Mouse (Mus musculus): Measurements from ENCODE around the gene Prrx1. TPM values are rescaled to one million over a fixed set of nuclear protein-coding genes. Genes with fewer than 3 reads are reported as not detected.

The Prrx1 gene
- polyA plus RNA-seq, 1 experiment = 1.9 TPM

DNA sequence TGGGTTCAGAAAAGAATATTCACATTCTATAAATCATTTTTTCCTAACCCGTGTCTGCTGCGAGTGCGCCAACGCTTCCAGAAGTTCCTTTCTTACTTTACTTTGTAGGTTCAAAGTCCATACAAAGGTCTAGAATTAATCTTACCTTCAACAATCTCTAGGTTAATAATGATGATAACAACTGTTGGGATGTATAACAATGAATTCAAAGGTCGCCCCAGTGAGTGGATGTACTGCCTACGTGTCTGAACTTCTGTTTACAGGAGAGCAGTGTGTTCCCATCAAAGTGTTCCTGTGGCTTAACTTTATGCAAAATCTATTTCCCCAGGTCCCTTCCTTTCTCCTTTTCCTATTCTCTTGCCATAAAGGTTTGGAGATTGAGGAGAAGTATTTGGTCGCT lies 24.4 kb downstream of the Prrx1 start:
- 93% methylated on average over 7 of the region's 7 CpGs for WGBS
- Histone ChIP-seq H3K27me3 (ENCODE audit: control insufficient read depth, insufficient read depth, low read length) (no peaks in the 10 kb centered on the region), H3K4me1 (replicated peaks; ENCODE audit: control insufficient read depth, insufficient read depth, low read length) (no peaks in the 10 kb centered on the region), H3K27ac (ENCODE audit: control insufficient read depth, insufficient read depth, low read length) (no peak overlapping the region), H3K4me3 (ENCODE audit: control insufficient read depth, insufficient read depth, low read length) (no peak overlapping the region), H3K36me3 (ENCODE audit: control insufficient read depth, insufficient read depth, low read length) (no peaks in the 10 kb centered on the region)
- no peak for DNase-seq
- TF ChIP-seq POLR2A (IDR thresholded peaks at IDR 0.05; ENCODE audit: control insufficient read depth, extremely low read depth, insufficient read depth, low read length, poor library complexity) (no peak), CTCF (IDR thresholded peaks at IDR 0.05; ENCODE audit: borderline replicate concordance, control insufficient read depth, extremely low read depth, insufficient read depth, low read length, poor library complexity) (no peak)

DNA sequence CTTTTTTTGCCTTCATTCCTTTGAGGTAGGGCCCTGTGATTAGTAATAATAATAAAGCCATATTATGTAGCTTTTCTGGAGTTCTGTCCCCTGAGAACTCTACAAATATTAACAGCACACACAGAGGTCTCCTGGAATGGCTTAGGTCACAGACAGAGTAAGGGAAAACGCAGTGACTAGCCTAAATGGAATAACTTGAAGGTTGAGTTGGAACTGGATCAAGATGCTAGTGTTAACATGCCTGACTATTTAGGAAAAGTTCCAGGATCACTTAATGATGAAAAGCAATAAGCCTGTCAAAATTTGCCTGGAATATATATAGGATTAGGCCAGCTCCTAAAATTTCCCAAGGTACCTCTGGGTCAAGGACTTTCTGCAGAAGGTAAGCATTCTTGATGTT lies 28.0 kb downstream of the Prrx1 start:
- Histone ChIP-seq H3K27me3 (ENCODE audit: control insufficient read depth, insufficient read depth, low read length) (no peaks in the 10 kb centered on the region), H3K4me3 (ENCODE audit: control insufficient read depth, insufficient read depth, low read length) (no peak overlapping the region), H3K4me1 (replicated peaks; ENCODE audit: control insufficient read depth, insufficient read depth, low read length) (no peaks in the 10 kb centered on the region), H3K27ac (ENCODE audit: control insufficient read depth, insufficient read depth, low read length) (no peak overlapping the region), H3K36me3 (ENCODE audit: control insufficient read depth, insufficient read depth, low read length) (no peaks in the 10 kb centered on the region)
- DNase-seq = no peak
- 81% methylated on average over 1 of the region's 1 CpGs for WGBS
- TF ChIP-seq POLR2A (IDR thresholded peaks at IDR 0.05; ENCODE audit: control insufficient read depth, extremely low read depth, insufficient read depth, low read length, poor library complexity) = no peak
- no peak for TF ChIP-seq CTCF (IDR thresholded peaks at IDR 0.05; ENCODE audit: borderline replicate concordance, control insufficient read depth, extremely low read depth, insufficient read depth, low read length, poor library complexity)

DNA sequence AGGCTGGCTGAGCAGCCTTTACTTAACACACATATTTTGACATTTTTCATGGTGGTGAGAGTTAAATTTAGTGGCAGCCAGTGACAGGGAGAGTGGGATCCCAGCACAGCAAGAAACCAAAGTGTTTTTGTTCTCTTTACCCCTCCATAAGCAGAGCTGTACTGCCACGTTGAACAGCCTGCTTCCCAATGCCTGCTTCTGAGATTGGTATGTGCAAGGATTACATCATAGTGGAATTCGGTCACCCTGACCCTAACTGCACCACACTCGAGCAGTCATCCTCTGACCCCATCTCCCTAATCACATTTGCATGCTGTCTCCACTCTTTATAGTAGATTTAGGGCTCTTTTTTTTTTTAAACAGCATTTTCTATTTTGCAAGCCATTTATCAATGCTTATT lies 28.4 kb downstream of the Prrx1 start:
- Histone ChIP-seq H3K4me3 (ENCODE audit: control insufficient read depth, insufficient read depth, low read length) (no peak overlapping the region), H3K36me3 (ENCODE audit: control insufficient read depth, insufficient read depth, low read length) (no peaks in the 10 kb centered on the region), H3K27ac (ENCODE audit: control insufficient read depth, insufficient read depth, low read length) (no peak overlapping the region), H3K4me1 (replicated peaks; ENCODE audit: control insufficient read depth, insufficient read depth, low read length) (no peaks in the 10 kb centered on the region), H3K27me3 (ENCODE audit: control insufficient read depth, insufficient read depth, low read length) (no peaks in the 10 kb centered on the region)
- no peak for DNase-seq
- TF ChIP-seq POLR2A (IDR thresholded peaks at IDR 0.05; ENCODE audit: control insufficient read depth, extremely low read depth, insufficient read depth, low read length, poor library complexity) (no peak), CTCF (IDR thresholded peaks at IDR 0.05; ENCODE audit: borderline replicate concordance, control insufficient read depth, extremely low read depth, insufficient read depth, low read length, poor library complexity) (no peak)
- 89% methylated on average over 3 of the region's 3 CpGs for WGBS

DNA sequence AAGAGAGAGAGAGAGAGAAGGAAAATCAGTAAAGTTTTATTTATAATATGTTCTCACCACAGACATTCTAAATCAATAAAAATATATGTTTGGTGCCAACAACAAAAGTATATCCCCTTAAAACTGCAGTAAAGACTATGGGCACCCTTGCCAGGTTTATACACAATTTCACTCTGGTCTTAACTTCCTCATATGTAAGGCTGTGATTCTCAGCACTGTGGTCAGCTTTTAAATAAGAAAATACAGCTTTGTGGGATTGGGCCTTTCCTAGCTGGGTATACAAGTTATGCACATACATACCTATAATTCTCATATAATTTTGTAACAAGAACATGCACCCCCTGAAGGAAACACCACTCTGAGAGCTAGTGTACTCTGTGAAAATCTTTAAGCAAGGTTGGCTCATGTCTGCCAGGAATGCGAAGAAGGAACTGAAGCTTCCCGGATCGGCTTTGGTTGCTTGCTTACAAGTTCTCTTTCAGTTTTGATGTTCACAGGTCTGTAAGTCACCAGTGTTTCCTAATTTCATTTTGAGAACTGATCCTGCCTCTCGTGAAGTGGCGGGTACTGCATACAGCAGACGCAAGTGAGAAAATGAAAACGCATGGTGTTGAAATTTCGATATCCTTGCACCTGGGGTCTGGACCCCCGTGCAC lies 29.4 kb downstream of the Prrx1 start:
- TF ChIP-seq POLR2A (IDR thresholded peaks at IDR 0.05; ENCODE audit: control insufficient read depth, extremely low read depth, insufficient read depth, low read length, poor library complexity) (no peak), CTCF (IDR thresholded peaks at IDR 0.05; ENCODE audit: borderline replicate concordance, control insufficient read depth, extremely low read depth, insufficient read depth, low read length, poor library complexity) (no peak)
- Histone ChIP-seq H3K4me3 (ENCODE audit: control insufficient read depth, insufficient read depth, low read length) (no peak overlapping the region), H3K4me1 (replicated peaks; ENCODE audit: control insufficient read depth, insufficient read depth, low read length) (no peaks in the 10 kb centered on the region), H3K36me3 (ENCODE audit: control insufficient read depth, insufficient read depth, low read length) (no peaks in the 10 kb centered on the region), H3K27me3 (ENCODE audit: control insufficient read depth, insufficient read depth, low read length) (no peaks in the 10 kb centered on the region), H3K27ac (ENCODE audit: control insufficient read depth, insufficient read depth, low read length) (no peak overlapping the region)
- DNase-seq = no peak
- 67% methylated on average over 9 of the region's 9 CpGs for WGBS

DNA sequence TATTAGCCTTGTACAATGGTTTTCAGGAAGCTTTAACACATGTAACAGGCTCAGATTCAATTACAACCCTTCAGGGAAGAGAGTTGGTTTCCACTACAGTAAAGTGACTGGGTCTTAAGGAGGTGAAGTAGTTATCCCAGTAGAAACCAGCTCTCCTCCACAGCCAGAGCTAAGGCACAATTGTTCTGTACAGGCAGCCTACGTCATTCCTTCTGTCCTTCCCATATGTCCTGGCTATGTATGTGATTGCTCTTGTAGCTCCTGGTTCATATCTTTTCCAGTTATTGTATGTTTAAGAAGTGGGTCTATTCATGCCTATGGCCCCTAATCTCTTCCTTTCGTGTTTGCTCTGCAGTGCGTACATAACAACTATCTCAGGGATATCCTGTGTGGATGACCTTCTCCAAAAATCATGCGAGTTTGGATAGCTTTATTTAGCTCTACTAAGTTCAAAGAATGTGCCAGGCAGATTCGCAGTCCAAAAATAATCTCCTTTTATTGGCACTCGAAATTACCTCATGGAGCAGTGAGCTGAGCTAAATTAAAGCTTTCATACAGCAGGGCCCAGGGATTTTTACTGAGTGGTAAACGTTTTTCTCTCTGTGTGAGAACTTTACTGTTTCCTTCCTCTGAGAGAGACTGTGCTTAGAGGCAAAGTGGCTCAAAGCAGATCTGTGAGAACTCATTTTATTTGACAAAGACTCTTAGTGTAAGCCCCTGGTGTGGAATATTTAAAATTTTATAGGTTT lies 31.9 kb downstream of the Prrx1 start:
- TF ChIP-seq POLR2A (IDR thresholded peaks at IDR 0.05; ENCODE audit: control insufficient read depth, extremely low read depth, insufficient read depth, low read length, poor library complexity) (no peak), CTCF (IDR thresholded peaks at IDR 0.05; ENCODE audit: borderline replicate concordance, control insufficient read depth, extremely low read depth, insufficient read depth, low read length, poor library complexity) (no peak)
- no peaks in the 10 kb centered on the region for H3K36me3 ChIP-seq (ENCODE audit: control insufficient read depth, insufficient read depth, low read length)
- DNase-seq = no peak
- no peak overlapping the region for H3K27ac ChIP-seq (ENCODE audit: control insufficient read depth, insufficient read depth, low read length)
- no peak overlapping the region for H3K4me3 ChIP-seq (ENCODE audit: control insufficient read depth, insufficient read depth, low read length)
- H3K4me1 ChIP-seq (replicated peaks; ENCODE audit: control insufficient read depth, insufficient read depth, low read length) = no peaks in the 10 kb centered on the region
- 78% methylated on average over 7 of the region's 7 CpGs for WGBS
- H3K27me3 ChIP-seq (ENCODE audit: control insufficient read depth, insufficient read depth, low read length) = no peaks in the 10 kb centered on the region

DNA sequence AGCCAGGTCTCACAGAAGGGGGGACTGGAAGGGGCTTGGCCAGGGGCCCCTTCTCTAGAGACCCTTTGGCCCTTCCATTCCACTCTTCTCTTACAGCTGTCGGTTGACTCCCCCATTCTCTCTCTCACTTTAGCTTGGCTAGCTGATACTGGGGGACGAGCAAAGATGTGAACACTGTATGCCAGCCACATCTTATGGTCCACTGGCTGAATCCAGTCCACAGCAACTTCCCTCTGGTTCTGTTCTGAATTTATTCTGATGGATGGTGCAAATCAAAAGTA lies 32.7 kb downstream of the Prrx1 start:
- TF ChIP-seq POLR2A (IDR thresholded peaks at IDR 0.05; ENCODE audit: control insufficient read depth, extremely low read depth, insufficient read depth, low read length, poor library complexity) (no peak), CTCF (IDR thresholded peaks at IDR 0.05; ENCODE audit: borderline replicate concordance, control insufficient read depth, extremely low read depth, insufficient read depth, low read length, poor library complexity) (no peak)
- H3K4me1 ChIP-seq (replicated peaks; ENCODE audit: control insufficient read depth, insufficient read depth, low read length) = no peaks in the 10 kb centered on the region
- 90% methylated on average over 2 of the region's 2 CpGs for WGBS
- no peak overlapping the region for H3K4me3 ChIP-seq (ENCODE audit: control insufficient read depth, insufficient read depth, low read length)
- H3K27me3 ChIP-seq (ENCODE audit: control insufficient read depth, insufficient read depth, low read length) = no peaks in the 10 kb centered on the region
- no peak overlapping the region for H3K27ac ChIP-seq (ENCODE audit: control insufficient read depth, insufficient read depth, low read length)
- DNase-seq = no peak
- no peaks in the 10 kb centered on the region for H3K36me3 ChIP-seq (ENCODE audit: control insufficient read depth, insufficient read depth, low read length)
